Mouse (Mus musculus) skeletal muscle tissue, adult 2 months (tissue): ENCODE measurements around the gene Arhgef38.

Experiments used
- DNase-seq: peaks from one replicate; pipeline ENCODE4 v3.0.0-alpha.2; 2012; ENCODE audit warnings: low read depth, low spot score

Arhgef38 gene

GRCm38 (mm10) chr3:133165130-133165529, 69.6 kb downstream of the Arhgef38 start:
- DNase-seq, result no peak

GRCm38 (mm10) chr3:133163913-133164406, 70.8 kb downstream of the Arhgef38 start:
- no peak for DNase-seq

GRCm38 (mm10) chr3:133163174-133163573, 71.6 kb downstream of the Arhgef38 start:
- DNase-seq, result no peak

GRCm38 (mm10) chr3:133161407-133161806, 73.3 kb downstream of the Arhgef38 start:
- no peak for DNase-seq

GRCm38 (mm10) chr3:133158260-133158659, 76.5 kb downstream of the Arhgef38 start:
- no peak for DNase-seq

GRCm38 (mm10) chr3:133154683-133155082, 80.1 kb downstream of the Arhgef38 start:
- no peak for DNase-seq

- DNase-seq, result no peak
Measured at GRCm38 (mm10) chr3:133153629-133154028, 81.1 kb downstream of the Arhgef38 start.

- DNase-seq, result no peak
Measured at GRCm38 (mm10) chr3:133152831-133153230, 81.9 kb downstream of the Arhgef38 start.

- no peak for DNase-seq
Measured at GRCm38 (mm10) chr3:133151629-133152028, 83.1 kb downstream of the Arhgef38 start.

- no peak for DNase-seq
Measured at GRCm38 (mm10) chr3:133144511-133145147, 90.1 kb downstream of the Arhgef38 start.

- DNase-seq, result no peak
Measured at GRCm38 (mm10) chr3:133141877-133142276, 92.9 kb downstream of the Arhgef38 start.

GRCm38 (mm10) chr3:133132611-133133010, 102.1 kb downstream of the Arhgef38 start:
- no peak for DNase-seq

- no peak for DNase-seq
Measured at GRCm38 (mm10) chr3:133131372-133131771, 103.4 kb downstream of the Arhgef38 start.

- no peak for DNase-seq
Measured at GRCm38 (mm10) chr3:133113281-133113680, 121.5 kb downstream of the Arhgef38 start.

GRCm38 (mm10) chr3:133111741-133112140, 123.0 kb downstream of the Arhgef38 start:
- DNase-seq, result no peak

- no peak for DNase-seq
Measured at GRCm38 (mm10) chr3:133109844-133110243, 124.9 kb downstream of the Arhgef38 start.

GRCm38 (mm10) chr3:133108731-133109130, 126.0 kb downstream of the Arhgef38 start:
- no peak for DNase-seq

GRCm38 (mm10) chr3:133104436-133104835, 130.3 kb downstream of the Arhgef38 start:
- DNase-seq, result no peak

- DNase-seq, result no peak
Measured at GRCm38 (mm10) chr3:133103768-133104167, 131.0 kb downstream of the Arhgef38 start.

- no peak for DNase-seq
Measured at GRCm38 (mm10) chr3:133098909-133099308, 135.8 kb downstream of the Arhgef38 start.

- DNase-seq, result no peak
Measured at GRCm38 (mm10) chr3:133098336-133098735, 136.4 kb downstream of the Arhgef38 start.

GRCm38 (mm10) chr3:133097936-133098335, 136.8 kb downstream of the Arhgef38 start:
- DNase-seq, result no peak

GRCm38 (mm10) chr3:133094305-133094704, 140.4 kb downstream of the Arhgef38 start:
- DNase-seq, result no peak

GRCm38 (mm10) chr3:133092936-133093335, 141.8 kb downstream of the Arhgef38 start:
- DNase-seq, result no peak
